Mouse (Mus musculus): ENCODE data around the gene Crabp1. TPM values are rescaled to one million over a fixed set of nuclear protein-coding genes. Genes with fewer than 3 reads are reported as not detected.

Gene Crabp1
- polyA plus RNA-seq, 1 experiment = 13.5 TPM

DNA sequence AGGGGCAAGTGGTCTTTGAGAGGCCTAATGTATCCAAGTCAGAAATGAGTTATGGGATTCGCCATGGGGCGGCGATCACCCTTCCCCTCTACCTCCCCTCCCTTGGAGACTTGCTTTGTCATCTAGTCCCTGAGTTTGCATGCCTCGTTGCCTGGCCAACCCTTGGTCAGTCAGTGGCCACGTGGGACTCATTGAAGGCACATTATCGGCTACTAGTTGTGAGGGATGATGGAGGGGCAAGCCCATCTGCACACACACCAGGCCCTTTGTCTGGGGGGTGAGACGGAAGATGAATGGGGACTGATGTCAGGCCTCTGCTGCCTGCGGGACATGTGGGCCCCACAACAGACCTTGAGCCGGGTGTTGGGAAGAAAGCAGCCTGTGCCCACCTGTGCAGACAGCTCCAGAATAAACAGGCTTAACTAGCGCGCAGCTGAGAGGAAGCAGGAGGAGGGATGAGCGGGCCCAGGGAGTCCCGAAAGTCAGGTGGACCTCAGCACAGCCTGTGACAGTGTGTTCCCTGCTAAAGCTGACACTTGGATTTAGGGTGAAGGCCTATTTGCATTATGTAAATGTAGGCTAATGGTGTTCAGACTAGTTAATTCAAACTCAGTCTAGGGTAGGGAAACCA is 18.7 kb upstream of the Crabp1 start:
- H3K27me3 ChIP-seq (ENCODE audit: control insufficient read depth, insufficient read depth, low read length, poor library complexity, severe bottlenecking) = no peaks in the 10 kb centered on the region
- no peak overlapping the region for H3K27ac ChIP-seq (ENCODE audit: insufficient read depth, low read length)
- H3K4me1 ChIP-seq (ENCODE audit: control insufficient read depth, insufficient read depth, low read length) = peaks cover 2% of the 10 kb centered on the region
- H3K9ac ChIP-seq (ENCODE audit: low read depth, poor library complexity, severe bottlenecking) = no peak overlapping the region
- H3K4me3 ChIP-seq (ENCODE audit: low read depth, low read length) = no peak overlapping the region
- H3K36me3 ChIP-seq (ENCODE audit: control insufficient read depth, insufficient read depth, low read length, poor library complexity, severe bottlenecking) = no peaks in the 10 kb centered on the region
- TF ChIP-seq POLR2A (IDR thresholded peaks at IDR 0.05; ENCODE audit: insufficient read depth, low read length) (no peak), EP300 (IDR thresholded peaks at IDR 0.05; ENCODE audit: insufficient read depth, low read depth, low read length) (no peak), CTCF (IDR thresholded peaks at IDR 0.05; ENCODE audit: low read depth, low read length) (no peak)
- H3K9me3 ChIP-seq (replicated peaks; ENCODE audit: control insufficient read depth, insufficient read depth, low read length, poor library complexity, severe bottlenecking) = no peaks in the 10 kb centered on the region

- Histone ChIP-seq H3K27ac (ENCODE audit: insufficient read depth, low read length) (no peak overlapping the region), H3K9me3 (replicated peaks; ENCODE audit: control insufficient read depth, insufficient read depth, low read length, poor library complexity, severe bottlenecking) (no peaks in the 10 kb centered on the region), H3K4me3 (ENCODE audit: low read depth, low read length) (no peak overlapping the region), H3K4me1 (ENCODE audit: control insufficient read depth, insufficient read depth, low read length) (no peaks in the 10 kb centered on the region), H3K9ac (ENCODE audit: low read depth, poor library complexity, severe bottlenecking) (no peak overlapping the region), H3K36me3 (ENCODE audit: control insufficient read depth, insufficient read depth, low read length, poor library complexity, severe bottlenecking) (no peaks in the 10 kb centered on the region), H3K27me3 (ENCODE audit: control insufficient read depth, insufficient read depth, low read length, poor library complexity, severe bottlenecking) (no peaks in the 10 kb centered on the region)
- TF ChIP-seq POLR2A (IDR thresholded peaks at IDR 0.05; ENCODE audit: insufficient read depth, low read length) = no peak
- TF ChIP-seq EP300 (IDR thresholded peaks at IDR 0.05; ENCODE audit: insufficient read depth, low read depth, low read length) = no peak
- TF ChIP-seq CTCF (IDR thresholded peaks at IDR 0.05; ENCODE audit: low read depth, low read length) = no peak
These were observed 14.2 kb upstream of the Crabp1 start for GRCm38 (mm10) chr9:54750215-54750981.

DNA sequence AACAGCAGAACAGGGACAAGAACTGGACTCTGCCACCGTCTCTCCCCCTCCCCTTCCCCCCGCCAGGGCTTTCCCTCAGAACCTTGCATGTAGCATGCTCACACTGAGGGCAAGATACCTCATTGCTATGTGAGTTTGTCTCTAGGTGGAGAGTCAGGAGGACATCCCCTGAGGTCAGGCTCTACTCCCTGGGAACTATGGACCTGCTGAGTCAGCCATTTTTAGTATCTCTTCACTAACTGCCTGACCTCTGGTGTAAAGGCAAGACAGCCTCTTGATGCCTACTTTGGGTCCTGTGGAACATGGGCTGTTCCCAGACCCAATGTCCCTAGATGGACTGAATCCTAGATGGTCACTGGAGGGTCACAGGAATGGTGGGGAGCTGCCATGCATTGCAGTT is 12.9 kb upstream of the Crabp1 start:
- TF ChIP-seq POLR2A (IDR thresholded peaks at IDR 0.05; ENCODE audit: insufficient read depth, low read length) = no peak
- no peak for TF ChIP-seq CTCF (IDR thresholded peaks at IDR 0.05; ENCODE audit: low read depth, low read length)
- TF ChIP-seq EP300 (IDR thresholded peaks at IDR 0.05; ENCODE audit: insufficient read depth, low read depth, low read length) = no peak
- no peak overlapping the region for H3K27ac ChIP-seq (ENCODE audit: insufficient read depth, low read length)

GRCm38 (mm10) chr9:54752201-54752943 is 12.2 kb upstream of the Crabp1 start:
- no peaks in the 10 kb centered on the region for H3K36me3 ChIP-seq (ENCODE audit: control insufficient read depth, insufficient read depth, low read length, poor library complexity, severe bottlenecking)
- no peak overlapping the region for H3K27ac ChIP-seq (ENCODE audit: insufficient read depth, low read length)
- H3K4me3 ChIP-seq (ENCODE audit: low read depth, low read length) = no peak overlapping the region
- H3K27me3 ChIP-seq (ENCODE audit: control insufficient read depth, insufficient read depth, low read length, poor library complexity, severe bottlenecking) = no peaks in the 10 kb centered on the region
- H3K9me3 ChIP-seq (replicated peaks; ENCODE audit: control insufficient read depth, insufficient read depth, low read length, poor library complexity, severe bottlenecking) = no peaks in the 10 kb centered on the region
- TF ChIP-seq CTCF (IDR thresholded peaks at IDR 0.05; ENCODE audit: low read depth, low read length) (no peak), EP300 (IDR thresholded peaks at IDR 0.05; ENCODE audit: insufficient read depth, low read depth, low read length) (no peak), POLR2A (IDR thresholded peaks at IDR 0.05; ENCODE audit: insufficient read depth, low read length) (no peak)
- H3K9ac ChIP-seq (ENCODE audit: low read depth, poor library complexity, severe bottlenecking) = no peak overlapping the region
- H3K4me1 ChIP-seq (ENCODE audit: control insufficient read depth, insufficient read depth, low read length) = no peaks in the 10 kb centered on the region

More for the DNA sequence above, 12.9 kb upstream of the Crabp1 start:
- Histone ChIP-seq H3K9ac (ENCODE audit: low read depth, poor library complexity, severe bottlenecking) (no peak overlapping the region), H3K9me3 (replicated peaks; ENCODE audit: control insufficient read depth, insufficient read depth, low read length, poor library complexity, severe bottlenecking) (no peaks in the 10 kb centered on the region), H3K27me3 (ENCODE audit: control insufficient read depth, insufficient read depth, low read length, poor library complexity, severe bottlenecking) (no peaks in the 10 kb centered on the region), H3K4me3 (ENCODE audit: low read depth, low read length) (no peak overlapping the region), H3K36me3 (ENCODE audit: control insufficient read depth, insufficient read depth, low read length, poor library complexity, severe bottlenecking) (no peaks in the 10 kb centered on the region), H3K4me1 (ENCODE audit: control insufficient read depth, insufficient read depth, low read length) (no peaks in the 10 kb centered on the region)

- no peaks in the 10 kb centered on the region for H3K27me3 ChIP-seq (ENCODE audit: control insufficient read depth, insufficient read depth, low read length, poor library complexity, severe bottlenecking)
- no peaks in the 10 kb centered on the region for H3K4me1 ChIP-seq (ENCODE audit: control insufficient read depth, insufficient read depth, low read length)
- H3K4me3 ChIP-seq (ENCODE audit: low read depth, low read length) = no peak overlapping the region
- no peaks in the 10 kb centered on the region for H3K36me3 ChIP-seq (ENCODE audit: control insufficient read depth, insufficient read depth, low read length, poor library complexity, severe bottlenecking)
- H3K9me3 ChIP-seq (replicated peaks; ENCODE audit: control insufficient read depth, insufficient read depth, low read length, poor library complexity, severe bottlenecking) = no peaks in the 10 kb centered on the region
- no peak overlapping the region for H3K9ac ChIP-seq (ENCODE audit: low read depth, poor library complexity, severe bottlenecking)
- TF ChIP-seq CTCF (IDR thresholded peaks at IDR 0.05; ENCODE audit: low read depth, low read length) = no peak
- H3K27ac ChIP-seq (ENCODE audit: insufficient read depth, low read length) = no peak overlapping the region
These were observed 11.6 kb upstream of the Crabp1 start for GRCm38 (mm10) chr9:54752944-54753295.

GRCm38 (mm10) chr9:54759592-54759991 is 5.0 kb upstream of the Crabp1 start:
- Histone ChIP-seq H3K27ac (ENCODE audit: insufficient read depth, low read length) (no peak overlapping the region), H3K27me3 (ENCODE audit: control insufficient read depth, insufficient read depth, low read length, poor library complexity, severe bottlenecking) (peaks cover under 1% of the 10 kb centered on the region; the same call in 1 of the 2 replicates), H3K36me3 (ENCODE audit: control insufficient read depth, insufficient read depth, low read length, poor library complexity, severe bottlenecking) (no peaks in the 10 kb centered on the region), H3K9ac (ENCODE audit: low read depth, poor library complexity, severe bottlenecking) (no peak overlapping the region), H3K4me1 (ENCODE audit: control insufficient read depth, insufficient read depth, low read length) (no peaks in the 10 kb centered on the region), H3K4me3 (ENCODE audit: low read depth, low read length) (no peak overlapping the region), H3K9me3 (replicated peaks; ENCODE audit: control insufficient read depth, insufficient read depth, low read length, poor library complexity, severe bottlenecking) (0 out of 2 replicates have a peak, but pooled peaks cover 5% of the 10 kb centered on the region)
- TF ChIP-seq POLR2A (IDR thresholded peaks at IDR 0.05; ENCODE audit: insufficient read depth, low read length) (no peak), CTCF (IDR thresholded peaks at IDR 0.05; ENCODE audit: low read depth, low read length) (no peak), EP300 (IDR thresholded peaks at IDR 0.05; ENCODE audit: insufficient read depth, low read depth, low read length) (no peak)

Data from ES-Bruce4 (cell line).